Mouse (Mus musculus): ENCODE results near the gene Aes. TPM values are rescaled to one million over a fixed set of nuclear protein-coding genes. Genes with fewer than 3 reads are reported as not detected.

Gene Aes
- polyA plus RNA-seq, 1 experiment = 148 TPM

DNA sequence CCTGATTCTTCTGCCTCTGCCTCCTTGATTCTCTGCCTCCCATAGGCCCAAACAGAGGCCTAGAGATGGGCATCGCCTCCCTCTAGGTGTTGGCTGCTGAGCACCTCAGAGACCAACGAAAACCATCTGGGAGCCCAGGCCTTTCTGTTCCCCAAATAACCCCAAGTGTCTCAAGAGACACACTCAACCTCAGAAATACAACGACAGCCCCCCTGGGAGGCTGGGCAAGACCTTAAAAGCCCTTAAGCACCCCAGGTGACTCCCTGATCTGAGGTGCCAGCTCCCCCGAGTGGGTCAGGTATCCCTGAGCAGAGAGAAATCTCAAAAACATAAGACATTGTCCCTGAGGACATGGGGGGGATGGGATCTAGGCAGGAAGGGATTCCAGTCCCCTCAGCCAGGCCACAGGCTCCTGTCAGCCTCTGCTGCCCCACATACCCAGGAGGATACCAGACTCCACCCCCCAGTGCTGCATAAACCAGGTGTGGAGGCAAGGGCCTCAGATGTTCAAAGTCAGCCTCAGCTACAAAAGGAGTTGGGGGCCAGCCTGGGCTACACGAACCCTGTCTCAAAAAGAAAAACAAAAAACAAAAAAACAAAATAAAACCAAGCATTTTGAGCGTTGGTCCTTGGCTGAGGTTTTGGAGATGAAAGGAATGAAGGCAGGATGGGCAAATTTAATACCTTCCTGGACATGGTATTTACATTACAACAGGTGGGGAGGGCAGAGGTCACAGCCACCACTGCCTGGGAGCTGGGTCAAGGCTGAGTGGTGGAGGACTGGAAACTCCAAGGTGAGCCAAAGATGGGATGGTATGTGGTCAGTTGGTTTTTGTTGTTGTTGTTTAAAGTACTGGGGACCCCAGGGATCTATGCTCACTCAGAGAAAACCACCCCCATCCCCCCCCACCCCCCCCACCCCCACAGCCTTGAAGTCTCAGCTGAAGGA, 5.2 kb upstream of the Aes start:
- Histone ChIP-seq H3K9ac (ENCODE audit: low read depth, poor library complexity, severe bottlenecking) (no peak overlapping the region), H3K9me3 (replicated peaks; ENCODE audit: control insufficient read depth, insufficient read depth, low read length, poor library complexity, severe bottlenecking) (no peaks in the 10 kb centered on the region), H3K36me3 (ENCODE audit: control insufficient read depth, insufficient read depth, low read length, poor library complexity, severe bottlenecking) (no peaks in the 10 kb centered on the region), H3K27me3 (ENCODE audit: control insufficient read depth, insufficient read depth, low read length, poor library complexity, severe bottlenecking) (no peaks in the 10 kb centered on the region), H3K4me3 (ENCODE audit: low read depth, low read length) (no peak overlapping the region), H3K27ac (ENCODE audit: insufficient read depth, low read length) (peak overlapping the region; percentile 30), H3K4me1 (ENCODE audit: control insufficient read depth, insufficient read depth, low read length) (no peaks in the 10 kb centered on the region)
- TF ChIP-seq POLR2A (IDR thresholded peaks at IDR 0.05; ENCODE audit: insufficient read depth, low read length) (no peak), EP300 (IDR thresholded peaks at IDR 0.05; ENCODE audit: insufficient read depth, low read depth, low read length) (no peak), CTCF (IDR thresholded peaks at IDR 0.05; ENCODE audit: low read depth, low read length) (no peak)

DNA sequence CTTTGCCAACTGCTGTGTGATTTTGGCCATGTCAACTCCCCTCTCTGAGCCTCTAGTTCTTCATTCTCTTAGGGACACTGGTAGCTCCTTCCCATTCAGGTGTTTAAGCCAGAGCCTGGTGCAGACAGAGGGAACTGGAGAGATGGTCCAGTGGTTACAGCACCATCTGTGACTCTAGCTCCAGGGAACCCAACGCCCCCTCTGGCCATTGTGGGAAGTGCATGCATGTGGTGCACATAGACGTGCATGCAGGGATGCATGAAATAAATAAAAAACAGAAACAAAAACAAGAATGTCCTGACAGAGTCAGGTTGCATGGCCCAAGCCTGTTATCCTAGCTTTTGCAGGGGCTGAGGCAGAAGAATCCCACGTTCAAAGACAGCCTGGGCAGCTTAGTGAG, 3.0 kb upstream of the Aes start:
- no peaks in the 10 kb centered on the region for H3K4me1 ChIP-seq (ENCODE audit: control insufficient read depth, insufficient read depth, low read length)
- H3K9ac ChIP-seq (ENCODE audit: low read depth, poor library complexity, severe bottlenecking) = no peak overlapping the region
- H3K36me3 ChIP-seq (ENCODE audit: control insufficient read depth, insufficient read depth, low read length, poor library complexity, severe bottlenecking) = no peaks in the 10 kb centered on the region
- no peaks in the 10 kb centered on the region for H3K27me3 ChIP-seq (ENCODE audit: control insufficient read depth, insufficient read depth, low read length, poor library complexity, severe bottlenecking)
- TF ChIP-seq POLR2A (IDR thresholded peaks at IDR 0.05; ENCODE audit: insufficient read depth, low read length) (no peak), CTCF (IDR thresholded peaks at IDR 0.05; ENCODE audit: low read depth, low read length) (peak; percentile 63)
- no peak overlapping the region for H3K4me3 ChIP-seq (ENCODE audit: low read depth, low read length)
- no peaks in the 10 kb centered on the region for H3K9me3 ChIP-seq (replicated peaks; ENCODE audit: control insufficient read depth, insufficient read depth, low read length, poor library complexity, severe bottlenecking)
- H3K27ac ChIP-seq (ENCODE audit: insufficient read depth, low read length) = no peak overlapping the region

DNA sequence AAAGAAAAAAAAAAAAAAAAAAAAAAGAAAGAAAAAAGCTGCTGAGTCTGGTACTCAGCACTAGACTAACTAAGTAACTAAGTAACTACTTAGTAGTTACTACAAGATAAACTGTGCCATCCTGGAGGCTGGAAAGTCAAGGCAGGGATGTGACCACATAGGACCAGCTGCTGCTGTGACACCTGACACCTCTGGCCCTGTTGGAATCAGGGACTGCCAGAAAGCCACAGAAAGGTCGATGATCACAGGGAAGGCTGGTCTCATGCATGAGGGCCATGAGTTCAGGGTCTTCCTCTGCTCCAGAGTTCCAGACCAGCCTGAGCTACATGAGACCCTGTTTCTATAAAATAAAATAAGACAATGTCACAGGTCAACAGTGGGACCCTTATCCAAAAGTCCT, 1.8 kb upstream of the Aes start:
- Histone ChIP-seq H3K4me1 (ENCODE audit: control insufficient read depth, insufficient read depth, low read length) (no peaks in the 10 kb centered on the region), H3K4me3 (ENCODE audit: low read depth, low read length) (no peak overlapping the region), H3K36me3 (ENCODE audit: control insufficient read depth, insufficient read depth, low read length, poor library complexity, severe bottlenecking) (no peaks in the 10 kb centered on the region; the same call in 1 of the 2 replicates), H3K27ac (ENCODE audit: insufficient read depth, low read length) (no peak overlapping the region), H3K9me3 (replicated peaks; ENCODE audit: control insufficient read depth, insufficient read depth, low read length, poor library complexity, severe bottlenecking) (no peaks in the 10 kb centered on the region), H3K9ac (ENCODE audit: low read depth, poor library complexity, severe bottlenecking) (no peak overlapping the region), H3K27me3 (ENCODE audit: control insufficient read depth, insufficient read depth, low read length, poor library complexity, severe bottlenecking) (no peaks in the 10 kb centered on the region)
- TF ChIP-seq EP300 (IDR thresholded peaks at IDR 0.05; ENCODE audit: insufficient read depth, low read depth, low read length) (no peak), POLR2A (IDR thresholded peaks at IDR 0.05; ENCODE audit: insufficient read depth, low read length) (no peak), CTCF (IDR thresholded peaks at IDR 0.05; ENCODE audit: low read depth, low read length) (no peak)

DNA sequence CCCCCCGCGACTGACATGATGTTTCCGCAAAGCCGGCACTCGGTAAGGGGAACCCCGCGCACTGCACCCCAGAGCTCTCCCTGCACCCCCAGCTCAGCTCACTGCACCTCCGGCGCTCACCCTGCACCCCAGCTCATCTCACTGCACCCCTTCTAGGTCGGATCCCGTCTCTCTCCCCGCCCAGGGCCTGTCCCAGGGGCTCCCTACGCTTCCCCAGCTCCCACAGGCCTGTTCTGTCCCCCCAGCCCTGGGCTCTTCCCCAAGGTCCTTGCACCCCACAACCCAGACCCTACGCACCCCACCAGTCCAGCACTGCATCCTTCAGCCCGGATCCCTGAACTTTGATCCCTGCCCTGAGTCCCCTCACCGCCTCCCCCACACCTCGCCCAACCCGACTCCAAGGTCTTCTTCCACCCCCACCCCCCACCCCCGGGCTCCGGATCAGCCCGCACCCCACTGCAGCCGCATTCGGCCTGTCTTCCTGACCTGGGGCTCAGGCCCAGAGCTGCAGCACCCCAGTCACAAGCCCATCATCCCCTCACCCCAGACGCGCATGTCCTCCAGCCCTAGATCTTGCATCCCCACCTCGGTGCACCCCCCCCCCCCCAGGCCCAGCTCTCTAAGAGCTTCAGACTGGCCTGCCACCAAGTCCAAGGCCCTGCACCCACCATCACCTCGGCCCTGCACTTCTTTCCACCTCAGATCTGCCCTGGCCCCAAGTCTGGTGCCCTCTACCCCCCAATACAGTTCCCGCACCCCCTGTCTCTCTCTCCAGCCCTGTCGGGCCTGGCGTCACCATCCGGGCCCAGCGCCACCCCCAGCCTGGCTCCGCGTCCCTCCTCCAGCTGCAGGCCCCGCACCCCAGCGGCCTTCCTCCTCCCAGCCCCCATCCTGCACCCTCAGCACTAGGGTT, 595 bp downstream of the Aes start:
- no peak overlapping the region for H3K27ac ChIP-seq (ENCODE audit: insufficient read depth, low read length)
- peak overlapping the region; percentile 94 for H3K4me3 ChIP-seq (ENCODE audit: low read depth, low read length)
- peaks cover 6% of the 10 kb centered on the region for H3K4me1 ChIP-seq (ENCODE audit: control insufficient read depth, insufficient read depth, low read length)
- H3K9ac ChIP-seq (ENCODE audit: low read depth, poor library complexity, severe bottlenecking) = peak overlapping the region; percentile 98
- no peaks in the 10 kb centered on the region for H3K9me3 ChIP-seq (replicated peaks; ENCODE audit: control insufficient read depth, insufficient read depth, low read length, poor library complexity, severe bottlenecking)
- H3K27me3 ChIP-seq (ENCODE audit: control insufficient read depth, insufficient read depth, low read length, poor library complexity, severe bottlenecking) = no peaks in the 10 kb centered on the region
- no peaks in the 10 kb centered on the region; the same call in 1 of the 2 replicates for H3K36me3 ChIP-seq (ENCODE audit: control insufficient read depth, insufficient read depth, low read length, poor library complexity, severe bottlenecking)
- no peak for TF ChIP-seq EP300 (IDR thresholded peaks at IDR 0.05; ENCODE audit: insufficient read depth, low read depth, low read length)
- TF ChIP-seq CTCF (IDR thresholded peaks at IDR 0.05; ENCODE audit: low read depth, low read length) = no peak
- TF ChIP-seq POLR2A (IDR thresholded peaks at IDR 0.05; ENCODE audit: insufficient read depth, low read length) = no peak

DNA sequence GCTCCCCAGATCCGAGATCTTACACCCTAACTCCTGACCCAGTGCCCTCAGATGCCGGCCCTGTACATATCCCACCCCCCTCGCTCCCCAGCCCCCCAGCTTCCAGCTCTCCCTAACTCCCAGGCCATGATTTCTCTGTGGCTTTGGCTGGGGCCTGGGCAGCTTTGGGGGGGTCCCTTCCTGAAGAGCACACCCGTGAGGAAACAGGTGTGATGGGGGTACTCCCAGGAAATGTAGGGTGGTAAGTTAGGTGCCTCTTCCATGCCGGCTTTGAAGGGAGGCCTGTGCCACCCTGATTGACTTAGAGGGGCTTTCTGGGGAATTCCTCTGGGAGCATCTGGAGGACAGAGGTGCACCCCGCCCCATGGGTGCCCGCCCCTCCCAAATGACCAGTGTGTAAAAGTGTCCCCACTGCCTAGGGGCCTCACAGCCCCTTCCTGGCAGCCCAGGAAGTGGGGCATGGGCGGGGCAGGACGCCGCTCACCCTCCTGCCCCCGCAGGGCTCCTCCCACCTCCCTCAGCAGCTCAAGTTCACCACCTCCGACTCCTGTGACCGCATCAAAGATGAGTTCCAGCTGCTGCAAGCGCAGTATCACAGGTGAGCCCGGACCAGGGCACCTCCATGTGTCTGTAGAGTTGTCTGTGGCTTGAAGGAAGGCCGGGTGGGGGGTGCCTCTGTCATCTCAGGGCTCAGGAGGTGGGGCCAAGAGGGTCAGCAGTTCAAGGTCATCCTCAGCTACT, 1.6 kb downstream of the Aes start:
- Histone ChIP-seq H3K27ac (ENCODE audit: insufficient read depth, low read length) (peak overlapping the region; percentile 5; the same call in 1 of the 2 replicates), H3K36me3 (ENCODE audit: control insufficient read depth, insufficient read depth, low read length, poor library complexity, severe bottlenecking) (peaks cover 6% of the 10 kb centered on the region), H3K9me3 (replicated peaks; ENCODE audit: control insufficient read depth, insufficient read depth, low read length, poor library complexity, severe bottlenecking) (no peaks in the 10 kb centered on the region), H3K27me3 (ENCODE audit: control insufficient read depth, insufficient read depth, low read length, poor library complexity, severe bottlenecking) (no peaks in the 10 kb centered on the region), H3K4me3 (ENCODE audit: low read depth, low read length) (peak overlapping the region; percentile 94), H3K4me1 (ENCODE audit: control insufficient read depth, insufficient read depth, low read length) (peaks cover 6% of the 10 kb centered on the region), H3K9ac (ENCODE audit: low read depth, poor library complexity, severe bottlenecking) (peak overlapping the region; percentile 98)
- TF ChIP-seq POLR2A (IDR thresholded peaks at IDR 0.05; ENCODE audit: insufficient read depth, low read length) = no peak
- 0 out of 2 replicates have a peak, but pooled peaks have one; percentile 48 for TF ChIP-seq EP300 (IDR thresholded peaks at IDR 0.05; ENCODE audit: insufficient read depth, low read depth, low read length)

Measured in ES-Bruce4 (cell line).